Mouse (Mus musculus) liver, postnatal 0 days (tissue): ENCODE measurements around the gene Npr1.

Experiments
- CTCF ChIP-seq: sonication (generic); IDR thresholded peaks from 2 replicates; pipeline ENCODE4 v1.5.1; 2016; ENCODE audit warnings: antibody characterized with exemption, low read depth
- EP300 ChIP-seq: IDR thresholded peaks from 2 replicates; pipeline ENCODE4 v1.6.1; 2016; ENCODE audit warnings: antibody characterized with exemption, low read depth, mild to moderate bottlenecking

DNA sequence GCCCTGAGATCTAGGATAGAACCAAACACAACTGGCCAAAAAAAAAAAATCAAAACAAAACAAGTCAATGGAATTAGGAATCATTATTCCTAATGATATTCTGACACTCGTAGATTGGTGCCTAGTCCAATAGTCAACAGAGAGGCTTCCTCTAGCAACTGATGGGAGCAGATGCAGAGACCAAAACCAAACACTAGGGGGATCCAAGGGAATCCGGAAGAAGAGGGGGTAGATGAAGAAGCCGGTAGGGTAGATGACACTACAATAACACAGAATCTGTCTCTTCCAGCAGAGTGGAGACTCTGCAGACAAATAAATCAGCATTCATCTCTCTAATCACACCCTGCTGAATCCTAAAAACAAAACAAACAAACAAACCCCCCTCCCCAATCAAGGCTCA, 6.5 kb upstream of the Npr1 start:
- peak; percentile 77 for TF ChIP-seq CTCF
- TF ChIP-seq EP300, result no peak
